Mouse (Mus musculus): ENCODE measurements around the gene Cpn2.

Cpn2 gene

GRCm38 (mm10) chr16:30267359-30267758 lies at the start of gene Cpn2:
Gene Cpn2 (minus strand): TSS chr16:30267499.
- no peak for DNase-seq (ENCODE audit: low read depth, low spot score)

GRCm38 (mm10) chr16:30314236-30314635 lies 46.9 kb upstream of the Cpn2 start:
- no peak for DNase-seq (ENCODE audit: low read depth, low spot score)

- no peak for DNase-seq (ENCODE audit: low read depth, low spot score)
Observed at GRCm38 (mm10) chr16:30310647-30311046, 43.3 kb upstream of the Cpn2 start, which contains the start of gene Gp5. Gene Gp5 (minus strand): TSS chr16:30310779.

GRCm38 (mm10) chr16:30310171-30310515 lies 42.8 kb upstream of the Cpn2 start:
- DNase-seq (ENCODE audit: low read depth, low spot score): no peak

- peak; percentile 22 for DNase-seq (ENCODE audit: low read depth, low spot score)
Observed at GRCm38 (mm10) chr16:30309395-30310170, 42.3 kb upstream of the Cpn2 start.

GRCm38 (mm10) chr16:30308616-30309394 lies 41.5 kb upstream of the Cpn2 start:
- DNase-seq (ENCODE audit: low read depth, low spot score): peak; percentile 69

GRCm38 (mm10) chr16:30307961-30308615 lies 40.8 kb upstream of the Cpn2 start:
- DNase-seq (ENCODE audit: low read depth, low spot score): no peak

GRCm38 (mm10) chr16:30307306-30307705 lies 40.0 kb upstream of the Cpn2 start:
- no peak for DNase-seq (ENCODE audit: low read depth, low spot score)

GRCm38 (mm10) chr16:30306102-30306501 lies 38.8 kb upstream of the Cpn2 start:
- no peak for DNase-seq (ENCODE audit: low read depth, low spot score)

GRCm38 (mm10) chr16:30304236-30304635 lies 36.9 kb upstream of the Cpn2 start:
- DNase-seq (ENCODE audit: low read depth, low spot score): no peak

- no peak for DNase-seq (ENCODE audit: low read depth, low spot score)
Observed at GRCm38 (mm10) chr16:30303411-30303810, 36.1 kb upstream of the Cpn2 start.

- no peak for DNase-seq (ENCODE audit: low read depth, low spot score)
Observed at GRCm38 (mm10) chr16:30302686-30303085, 35.4 kb upstream of the Cpn2 start.

GRCm38 (mm10) chr16:30299711-30300277 lies 32.5 kb upstream of the Cpn2 start:
- no peak for DNase-seq (ENCODE audit: low read depth, low spot score)

GRCm38 (mm10) chr16:30297450-30297849 lies 30.2 kb upstream of the Cpn2 start:
- DNase-seq (ENCODE audit: low read depth, low spot score): no peak

- no peak for DNase-seq (ENCODE audit: low read depth, low spot score)
Observed at GRCm38 (mm10) chr16:30296601-30297275, 29.4 kb upstream of the Cpn2 start.

- DNase-seq (ENCODE audit: low read depth, low spot score): no peak
Observed at GRCm38 (mm10) chr16:30295106-30295505, 27.8 kb upstream of the Cpn2 start.

- no peak for DNase-seq (ENCODE audit: low read depth, low spot score)
Observed at GRCm38 (mm10) chr16:30290436-30290835, 23.1 kb upstream of the Cpn2 start.

- peak; percentile 18 for DNase-seq (ENCODE audit: low read depth, low spot score)
Observed at GRCm38 (mm10) chr16:30285701-30286100, 18.4 kb upstream of the Cpn2 start.

GRCm38 (mm10) chr16:30283743-30284337 lies 16.5 kb upstream of the Cpn2 start:
- peak; percentile 33 for DNase-seq (ENCODE audit: low read depth, low spot score)

GRCm38 (mm10) chr16:30282844-30283495 lies 15.7 kb upstream of the Cpn2 start, which contains the start of gene Lrrc15:
Gene Lrrc15 (minus strand): TSS chr16:30283256.
- no peak for DNase-seq (ENCODE audit: low read depth, low spot score)
